In the genomic region with DNA sequence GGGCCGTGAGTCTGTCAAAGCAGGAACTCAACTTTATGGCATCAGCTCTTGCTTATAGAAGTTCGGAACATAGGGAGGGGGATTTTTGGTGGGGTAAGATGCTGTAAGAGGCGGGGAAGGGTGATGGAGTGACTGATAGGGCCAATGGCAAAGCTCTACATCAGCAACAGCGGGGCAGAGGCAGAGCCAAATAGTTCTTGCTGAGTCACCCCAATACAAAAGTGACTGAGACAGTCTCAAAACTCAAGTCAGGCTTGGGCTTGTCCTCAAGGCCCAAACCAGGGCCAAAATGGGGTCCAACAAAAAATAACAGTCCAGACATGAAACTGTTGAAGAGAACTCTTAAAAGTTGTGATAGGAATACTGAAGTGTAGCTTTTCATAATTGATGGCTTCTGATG, we compare ENCODE assay signal across 36 mouse cellular contexts. TPM values are rescaled to one million over a fixed set of nuclear protein-coding genes. Genes with fewer than 3 reads are reported as not detected.
DNase-seq lines count a peak whose midpoint lies in the region; ATAC-seq lines count a peak whose summit lies in the region.
"Had no signal": no experiment of that assay in that cellular context is flagged by ENCODE, and none has a peak within 500 bp of the region (broad histone marks: within the 10 kb centered on the region; RNA-seq: fewer than 3 reads in every experiment).

No protein-coding gene starts in this region.

- H3K9me3 ChIP-seq in heart, embryonic 10.5 days = no peaks in the 10 kb centered on the region
- no peaks in the 10 kb centered on the region for H3K9me3 ChIP-seq in heart, embryonic 12.5 days (replicated peaks)
- H3K9me3 ChIP-seq: embryonic facial prominence, embryonic 10.5 days; embryonic facial prominence, embryonic 13.5 days; forebrain, embryonic 12.5 days; forebrain, embryonic 15.5 days; G1E; heart, embryonic 15.5 days; hindbrain, embryonic 10.5 days; hindbrain, embryonic 13.5 days; intestine, embryonic 15.5 days had no signal

- H3K27ac ChIP-seq in heart, embryonic 10.5 days = peak overlapping the region; percentile 29; the same call in 1 of the 2 replicates
- H3K27ac ChIP-seq in heart, embryonic 12.5 days (ENCODE audit: poor library complexity, severe bottlenecking) = no peak overlapping the region; the same call in 1 of the 2 replicates
- H3K27ac ChIP-seq: embryonic facial prominence, embryonic 10.5 days; embryonic facial prominence, embryonic 13.5 days; forebrain, embryonic 12.5 days; forebrain, embryonic 15.5 days; heart, adult 2 months; heart, embryonic 15.5 days; hindbrain, embryonic 10.5 days; hindbrain, embryonic 13.5 days; intestine, embryonic 15.5 days had no signal

- no peak for DNase-seq in heart, embryonic 10.5 days (ENCODE audit: low spot score)
- peak; percentile 12 for DNase-seq in ES-CJ7 (ENCODE audit: low read depth, low spot score)
- DNase-seq in NIH3T3 (ENCODE audit: low read depth) = peak; percentile 44
- peak; percentile 36 for DNase-seq in adipocyte (ENCODE audit: low spot score)
- DNase-seq in thymus, postnatal 0 days (ENCODE audit: low spot score) = no peak
- no peak for DNase-seq in c-Kit-positive CD71-positive TER-119-positive erythroid progenitor cells, embryonic 14.5 days (ENCODE audit: low spot score)
- DNase-seq: adrenal gland, adult 2 months; adrenal gland, postnatal 14 days; B cell, adult 2 months; cerebellum, adult 11-12 months; cerebellum, adult 8-10 months; cerebellum, postnatal 10 days; cerebellum, postnatal 36 days; embryo, embryonic 11 days; gastrocnemius, postnatal 10 days; gastrocnemius, postnatal 36 days; heart, adult 2 months; heart, postnatal 10 days; heart, postnatal 36 days; kidney, adult 11 months had no signal

- peaks cover 10% of the 10 kb centered on the region for H3K36me3 ChIP-seq in heart, embryonic 10.5 days
- peaks cover 15% of the 10 kb centered on the region for H3K36me3 ChIP-seq in heart, embryonic 12.5 days
- H3K36me3 ChIP-seq: forebrain, embryonic 15.5 days; intestine, embryonic 15.5 days had no signal

- no peak overlapping the region for H3K9ac ChIP-seq in heart, embryonic 12.5 days
- H3K9ac ChIP-seq: embryonic facial prominence, embryonic 13.5 days; forebrain, embryonic 12.5 days; forebrain, embryonic 15.5 days; heart, embryonic 15.5 days; hindbrain, embryonic 13.5 days; intestine, embryonic 15.5 days had no signal

- ATAC-seq in heart, embryonic 12.5 days (ENCODE audit: insufficient number of reproducible peaks, low FRiP score) = no peak
- ATAC-seq in megakaryocyte, adult 5-6 weeks (ENCODE audit: poor library complexity, severe bottlenecking) = no peak
- ATAC-seq: activated CD4-positive, CD25-positive, alpha-beta regulatory T cell, adult 4 months; forebrain, embryonic 15.5 days; hindbrain, embryonic 16.5 days; intestine, embryonic 15.5 days had no signal

- no peak overlapping the region for H3K4me3 ChIP-seq in heart, embryonic 10.5 days
- H3K4me3 ChIP-seq in heart, embryonic 12.5 days = no peak overlapping the region
- H3K4me3 ChIP-seq: embryonic facial prominence, embryonic 10.5 days; embryonic facial prominence, embryonic 13.5 days; erythroblast, embryonic 14.5 days; forebrain, embryonic 12.5 days; forebrain, embryonic 15.5 days; heart, adult 2 months; heart, embryonic 15.5 days; hindbrain, embryonic 10.5 days; hindbrain, embryonic 13.5 days; intestine, embryonic 15.5 days had no signal

- H3K27me3 ChIP-seq in heart, embryonic 10.5 days (ENCODE audit: insufficient read depth, poor library complexity, severe bottlenecking) = no peaks in the 10 kb centered on the region
- no peaks in the 10 kb centered on the region for H3K27me3 ChIP-seq in heart, embryonic 12.5 days (replicated peaks)
- H3K27me3 ChIP-seq: embryonic facial prominence, embryonic 13.5 days; forebrain, embryonic 12.5 days; forebrain, embryonic 15.5 days; heart, embryonic 15.5 days; hindbrain, embryonic 13.5 days; intestine, embryonic 15.5 days had no signal

- H3K4me1 ChIP-seq in heart, embryonic 10.5 days = peaks cover 61% of the 10 kb centered on the region
- peaks cover 54% of the 10 kb centered on the region for H3K4me1 ChIP-seq in heart, embryonic 12.5 days (replicated peaks)
- H3K4me1 ChIP-seq: forebrain, embryonic 15.5 days had no signal

- WGBS in heart, embryonic 10.5 days = 90% methylated on average over 4 of the region's 4 CpGs
- WGBS in heart, embryonic 12.5 days = 85% methylated on average over 4 of the region's 4 CpGs

- no peak overlapping the region for H3K4me2 ChIP-seq in heart, embryonic 12.5 days
- H3K4me2 ChIP-seq: embryonic facial prominence, embryonic 13.5 days; forebrain, embryonic 12.5 days; forebrain, embryonic 15.5 days; heart, embryonic 11.5 days; heart, embryonic 15.5 days; hindbrain, embryonic 13.5 days; intestine, embryonic 15.5 days had no signal

RNA-seq across cellular contexts. Expression of a gene that starts 30.9 kb away (rescaled TPM):
- 31.7 and 40.6 TPM in 2 replicates for polyA plus RNA-seq in heart, embryonic 10.5 days (2016; fragmentation: Nextera tagmentation; extraction: Ambion mirVana)
- 50.6 and 52.7 TPM in 2 replicates for polyA plus RNA-seq in heart, embryonic 12.5 days (2016; fragmentation: Nextera tagmentation; extraction: Ambion mirVana)
- polyA plus RNA-seq in thymus, postnatal 0 days (2015; fragmentation: Nextera tagmentation; extraction: Ambion mirVana) = 11.8 and 14.1 TPM in 2 replicates
- 2.2 and 5.0 TPM in 2 replicates for total RNA-seq in megakaryocyte, adult 5-6 weeks (2015)
- total RNA-seq in megakaryocyte, adult 5-6 weeks (2017) = 2.8 and 3.7 TPM in 2 replicates

RNA-seq across cellular contexts. Expression of a gene that starts 40.2 kb away (rescaled TPM):
- 2.7 and 3.6 TPM in 2 replicates for polyA plus RNA-seq in heart, embryonic 10.5 days (2016; fragmentation: Nextera tagmentation; extraction: Ambion mirVana)
- polyA plus RNA-seq in heart, embryonic 12.5 days (2016; fragmentation: Nextera tagmentation; extraction: Ambion mirVana) = 3.1 and 3.5 TPM in 2 replicates
- 0.45 and 0.92 TPM in 2 replicates for polyA plus RNA-seq in thymus, postnatal 0 days (2015; fragmentation: Nextera tagmentation; extraction: Ambion mirVana)
- total RNA-seq in megakaryocyte, adult 5-6 weeks (2015) = 0.04 and 0.16 TPM in 2 replicates
- total RNA-seq in megakaryocyte, adult 5-6 weeks (2017) = not detected in 2 replicates
- total RNA-seq: G1E; granulocyte monocyte progenitor cell, adult 5-6 weeks had no signal
- polyA plus RNA-seq: erythroblast, embryonic 14.5 days; G1E had no signal

Comparison
In these comparisons a context has a peak if more than half of its experiments do, and no peak if none do; other contexts are left out.
1. DNase-seq: peak in ES-CJ7 (single experiment), NIH3T3 (single experiment) and adipocyte (single experiment); none in heart, embryonic 10.5 days (single experiment), thymus, postnatal 0 days (single experiment) and c-Kit-positive CD71-positive TER-119-positive erythroid progenitor cells, embryonic 14.5 days (single experiment).